Mouse (Mus musculus) heart, embryonic 11.5 days (tissue): Measurements from ENCODE around the gene Ripor2. TPM values are rescaled to one million over a fixed set of nuclear protein-coding genes. Genes with fewer than 3 reads are reported as not detected.

Source experiments
- ATAC-seq: fragments of 200-750 bp; cut with Nextera tagmentation; replicated peaks from 2 replicates; pipeline ENCODE4 v1.8.0; 2017; ENCODE audit warnings: moderate library complexity; ENCODE audit not compliant: insufficient number of reproducible peaks, low FRiP score, low TSS enrichment
- H3K27ac ChIP-seq: fragments of 300-500 bp; sonication (generic); 2 replicates; pipeline ENCODE4 v1.5.1; 2014; ENCODE audit warnings: mild to moderate bottlenecking, low read depth, low read length
- H3K27me3 ChIP-seq: fragments of 300-500 bp; sonication (generic); 2 replicates; pipeline ENCODE4 v1.6.1; 2014; ENCODE audit warnings: mild to moderate bottlenecking, low read length, mixed read lengths; ENCODE audit not compliant: control insufficient read depth, insufficient read depth
- H3K36me3 ChIP-seq: fragments of 300-500 bp; sonication (generic); 2 replicates; pipeline ENCODE4 v1.6.1; 2014; ENCODE audit warnings: mild to moderate bottlenecking, low read length, moderate library complexity, mixed read lengths; ENCODE audit not compliant: control insufficient read depth, insufficient read depth
- H3K4me1 ChIP-seq: fragments of 300-500 bp; sonication (generic); 2 replicates; pipeline ENCODE4 v1.6.1; 2014; ENCODE audit warnings: low read length; ENCODE audit not compliant: control insufficient read depth, insufficient read depth
- H3K4me2 ChIP-seq: fragments of 300-500 bp; sonication (generic); 2 replicates; pipeline ENCODE4 v1.6.1; 2014; ENCODE audit warnings: mild to moderate bottlenecking, moderate library complexity
- H3K4me3 ChIP-seq: fragments of 300-500 bp; sonication (generic); 2 replicates; pipeline ENCODE4 v1.5.1; 2014; ENCODE audit warnings: low read depth, low read length
- H3K9ac ChIP-seq: fragments of 300-500 bp; sonication (generic); 2 replicates; pipeline ENCODE4 v1.6.1; 2014; ENCODE audit warnings: mild to moderate bottlenecking, low read depth, low read length, moderate library complexity
- H3K9me3 ChIP-seq: fragments of 300-500 bp; sonication (generic); replicated peaks from 2 replicates; pipeline ENCODE4 v1.6.1; 2016; ENCODE audit warnings: low read length; ENCODE audit not compliant: control insufficient read depth
- WGBS: fragments of 180-500 bp; shearing (Covaris S2); extraction: QIAGEN DNeasy Blood & Tissue Kit; methylation state at CpG from one replicate; pipeline ENCODE4 v1.1.7; 2014; ENCODE audit not compliant: insufficient replicate concordance; 5-methylcytosine and 5-hydroxymethylcytosine counted together
- polyA plus RNA-seq: library from polyadenylated mRNA; unstranded; fragments of >200 nt; fragmentation: Nextera tagmentation; extraction: Ambion mirVana; gene quantifications from 2 replicates; pipeline ENCODE4 v1.2.1, GENCODE M21; 2014

Ripor2 gene
- polyA plus RNA-seq, 1 experiment from 2014 or later, result 6.5 TPM

- H3K9ac ChIP-seq, result no peak overlapping the region
- no peaks in the 10 kb centered on the region for H3K36me3 ChIP-seq
- no peak overlapping the region for H3K4me2 ChIP-seq
- H3K4me1 ChIP-seq, result peaks cover 23% of the 10 kb centered on the region
- WGBS, result 74% methylated on average over 3 of the region's 3 CpGs
- H3K9me3 ChIP-seq, result no peaks in the 10 kb centered on the region
- H3K27ac ChIP-seq, result no peak overlapping the region
- no peak for ATAC-seq
- no peaks in the 10 kb centered on the region for H3K27me3 ChIP-seq
- H3K4me3 ChIP-seq, result no peak overlapping the region
These were observed 6.9 kb upstream of the Ripor2 start for GRCm38 (mm10) chr13:24575126-24575525.

- H3K36me3 ChIP-seq, result no peaks in the 10 kb centered on the region
- peak; percentile 67 for ATAC-seq
- H3K4me1 ChIP-seq, result peaks cover 23% of the 10 kb centered on the region
- no peak overlapping the region; the same call in 1 of the 2 replicates for H3K4me2 ChIP-seq
- H3K27ac ChIP-seq, result peak overlapping the region; percentile 71
- H3K9ac ChIP-seq, result no peak overlapping the region
- H3K9me3 ChIP-seq, result no peaks in the 10 kb centered on the region
- 34% methylated on average over 11 of the region's 11 CpGs for WGBS
- no peak overlapping the region for H3K4me3 ChIP-seq
- no peaks in the 10 kb centered on the region for H3K27me3 ChIP-seq
These were observed 5.5 kb upstream of the Ripor2 start for GRCm38 (mm10) chr13:24576338-24577119.

- H3K9me3 ChIP-seq, result no peaks in the 10 kb centered on the region
- H3K9ac ChIP-seq, result no peak overlapping the region
- peaks cover 23% of the 10 kb centered on the region for H3K4me1 ChIP-seq
- no peaks in the 10 kb centered on the region for H3K36me3 ChIP-seq
- no peak overlapping the region for H3K27ac ChIP-seq
- H3K27me3 ChIP-seq, result no peaks in the 10 kb centered on the region
- H3K4me3 ChIP-seq, result no peak overlapping the region
- ATAC-seq, result no peak
- H3K4me2 ChIP-seq, result no peak overlapping the region
These were observed 3.7 kb upstream of the Ripor2 start for GRCm38 (mm10) chr13:24578317-24578716.

GRCm38 (mm10) chr13:24580759-24581158, 1.2 kb upstream of the Ripor2 start:
- Histone ChIP-seq H3K27me3 (no peaks in the 10 kb centered on the region), H3K9ac (no peak overlapping the region), H3K27ac (no peak overlapping the region), H3K4me1 (peaks cover 17% of the 10 kb centered on the region), H3K9me3 (no peaks in the 10 kb centered on the region), H3K4me2 (no peak overlapping the region), H3K36me3 (no peaks in the 10 kb centered on the region), H3K4me3 (no peak overlapping the region)
- no peak for ATAC-seq
- WGBS, result 73% methylated on average over 8 of the region's 8 CpGs

DNA sequence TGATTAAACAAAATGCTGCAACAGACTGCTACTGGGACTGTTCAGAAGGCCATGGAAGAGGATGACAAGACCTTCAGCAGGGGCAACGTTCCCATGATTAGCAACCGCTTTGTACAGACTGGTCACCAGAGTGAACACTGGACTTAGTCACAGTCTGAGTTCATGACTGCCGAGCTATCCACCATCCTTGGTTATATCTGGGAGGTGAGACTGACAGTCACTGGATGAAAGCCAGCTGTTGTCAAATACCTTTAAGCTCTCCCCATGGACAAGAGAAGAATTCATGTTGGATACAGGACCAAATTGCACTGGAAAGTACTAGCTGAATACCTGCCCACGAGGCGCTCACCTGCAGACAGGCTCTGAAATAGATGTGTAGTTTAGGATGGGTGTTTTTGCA, 2.4 kb downstream of the Ripor2 start:
- no peaks in the 10 kb centered on the region for H3K9me3 ChIP-seq
- no peak; the same call in 1 of the 2 replicates for ATAC-seq
- H3K9ac ChIP-seq, result no peak overlapping the region
- H3K4me2 ChIP-seq, result no peak overlapping the region
- H3K4me3 ChIP-seq, result no peak overlapping the region
- no peaks in the 10 kb centered on the region for H3K36me3 ChIP-seq
- H3K27me3 ChIP-seq, result no peaks in the 10 kb centered on the region
- 58% methylated on average over 5 of the region's 5 CpGs for WGBS
- no peak overlapping the region for H3K27ac ChIP-seq
- 0 out of 2 replicates have a peak, but pooled peaks cover 3% of the 10 kb centered on the region for H3K4me1 ChIP-seq

DNA sequence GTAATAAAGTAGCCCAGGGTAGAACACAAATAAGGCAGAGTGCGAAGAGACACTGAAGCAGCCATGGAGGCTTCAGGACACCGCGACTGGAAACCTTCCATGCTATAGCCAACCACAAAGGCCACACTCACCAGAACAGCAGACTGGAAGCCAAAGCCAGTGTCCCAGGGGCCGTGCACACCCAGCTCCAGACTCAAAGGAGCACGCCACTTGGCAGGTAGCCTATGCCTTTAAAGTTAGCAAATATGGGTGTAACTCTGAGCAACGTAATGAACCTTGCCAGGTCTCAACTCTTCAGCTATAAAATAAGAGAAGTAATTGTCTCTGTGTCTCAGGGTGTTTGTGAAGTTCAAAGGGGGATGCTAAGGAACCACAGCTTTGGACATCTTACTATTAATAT, 2.9 kb downstream of the Ripor2 start:
- Histone ChIP-seq H3K4me2 (no peak overlapping the region), H3K27me3 (no peaks in the 10 kb centered on the region)
- WGBS, result 81% methylated on average over 6 of the region's 6 CpGs

GRCm38 (mm10) chr13:24585369-24585768, 3.4 kb downstream of the Ripor2 start:
- Histone ChIP-seq H3K4me1 (0 out of 2 replicates have a peak, but pooled peaks cover 3% of the 10 kb centered on the region), H3K9ac (no peak overlapping the region), H3K4me2 (no peak overlapping the region), H3K27ac (no peak overlapping the region), H3K9me3 (no peaks in the 10 kb centered on the region), H3K36me3 (no peaks in the 10 kb centered on the region), H3K27me3 (no peaks in the 10 kb centered on the region), H3K4me3 (no peak overlapping the region)
- ATAC-seq, result no peak
- 55% methylated on average over 9 of the region's 9 CpGs for WGBS

More for the DNA sequence above, 2.9 kb downstream of the Ripor2 start:
- H3K4me1 ChIP-seq, result 0 out of 2 replicates have a peak, but pooled peaks cover 3% of the 10 kb centered on the region
- H3K4me3 ChIP-seq, result no peak overlapping the region
- no peak overlapping the region for H3K27ac ChIP-seq
- H3K9me3 ChIP-seq, result no peaks in the 10 kb centered on the region
- no peak for ATAC-seq
- no peak overlapping the region for H3K9ac ChIP-seq
- H3K36me3 ChIP-seq, result no peaks in the 10 kb centered on the region

DNA sequence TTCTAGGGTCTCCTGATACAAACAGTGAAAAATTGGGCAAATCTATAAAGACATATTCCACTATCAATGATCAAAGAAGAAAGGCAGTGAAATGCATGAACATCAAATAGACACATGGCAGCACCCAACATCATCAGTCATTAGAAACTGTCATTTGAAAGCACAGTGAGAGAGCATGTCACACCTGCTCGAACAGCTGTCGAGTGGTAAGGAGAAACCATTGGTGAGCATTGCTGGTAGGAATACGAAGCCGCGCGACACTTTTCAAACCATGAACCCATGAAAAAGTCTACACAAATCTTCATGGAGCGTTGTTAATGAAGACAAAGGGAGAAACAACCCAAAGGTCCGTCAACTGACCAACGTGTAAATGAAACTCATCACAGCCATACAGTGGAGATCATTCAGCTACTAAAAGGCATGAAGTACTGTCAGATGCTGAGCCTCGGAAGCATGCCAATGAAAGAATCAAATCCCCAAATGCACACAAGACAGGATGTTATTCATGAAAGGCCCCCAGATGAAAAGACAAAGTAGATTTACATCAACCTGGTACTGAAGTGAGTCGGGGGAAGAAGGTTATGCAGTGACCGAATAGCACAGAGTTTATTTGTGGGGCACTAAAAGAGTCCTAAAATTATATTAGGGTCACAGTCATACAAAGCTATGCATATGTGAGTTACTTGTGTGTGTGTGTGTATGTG, 5.4 kb downstream of the Ripor2 start:
- Histone ChIP-seq H3K36me3 (no peaks in the 10 kb centered on the region), H3K9me3 (no peaks in the 10 kb centered on the region), H3K4me3 (no peak overlapping the region), H3K27ac (no peak overlapping the region), H3K27me3 (no peaks in the 10 kb centered on the region), H3K9ac (no peak overlapping the region), H3K4me2 (no peak overlapping the region), H3K4me1 (0 out of 2 replicates have a peak, but pooled peaks cover 3% of the 10 kb centered on the region)
- 87% methylated on average over 12 of the region's 12 CpGs for WGBS
- no peak for ATAC-seq
